Mouse (Mus musculus) heart, postnatal 0 days (tissue): ENCODE data around the gene Dnah11.

Experiments
- CTCF ChIP-seq: IDR thresholded peaks from 2 replicates; pipeline ENCODE4 v1.5.1; 2016; ENCODE audit warnings: antibody characterized with exemption, control low read depth, low read depth
- EP300 ChIP-seq: IDR thresholded peaks from 2 replicates; pipeline ENCODE4 v1.6.1; 2016; ENCODE audit warnings: antibody characterized with exemption, low read depth

GRCm38 (mm10) chr12:118184731-118185130 lies 14.1 kb downstream of the Dnah11 start:
- no peak for TF ChIP-seq EP300
- no peak for TF ChIP-seq CTCF
